Mouse (Mus musculus): ENCODE results near the gene Gm49395. TPM values are rescaled to one million over a fixed set of nuclear protein-coding genes. Genes with fewer than 3 reads are reported as not detected.

The Gm49395 gene
- polyA plus RNA-seq, 1 experiment from 2014 or later: 2.8 TPM

DNA sequence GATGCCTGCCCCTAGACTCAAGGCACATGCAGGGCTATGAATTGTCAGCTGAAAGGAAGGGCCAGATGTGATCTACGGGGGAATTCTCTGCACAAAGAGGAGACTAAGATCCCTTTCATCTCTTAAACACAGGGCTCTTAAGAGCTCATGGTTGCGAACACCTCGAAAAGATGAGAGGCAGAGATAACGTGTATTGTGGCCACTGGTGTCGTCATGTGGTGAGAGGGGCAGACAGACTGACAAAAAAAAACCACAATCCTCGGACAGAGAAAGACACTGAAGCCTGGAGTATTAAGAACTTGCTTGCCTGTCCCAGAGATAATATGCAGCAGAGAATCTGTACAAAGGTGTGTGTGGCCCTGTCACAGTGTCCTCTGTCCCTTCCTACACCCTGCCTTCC lies 90.2 kb downstream of the Gm49395 start:
- no peak for ATAC-seq (ENCODE audit: insufficient number of reproducible peaks, insufficient read depth, low FRiP score, low TSS enrichment, low read depth)
- no peaks in the 10 kb centered on the region for H3K27me3 ChIP-seq
- no peaks in the 10 kb centered on the region for H3K4me1 ChIP-seq (replicated peaks)
- H3K4me2 ChIP-seq: no peak overlapping the region
- 48% methylated on average over 6 of the region's 6 CpGs for WGBS
- H3K27ac ChIP-seq: no peak overlapping the region
- no peak overlapping the region for H3K4me3 ChIP-seq (replicated peaks)
- H3K36me3 ChIP-seq: no peaks in the 10 kb centered on the region
- no peak overlapping the region for H3K9ac ChIP-seq (replicated peaks)
- H3K9me3 ChIP-seq: no peaks in the 10 kb centered on the region

- 67% methylated on average over 9 of the region's 9 CpGs for WGBS
- Histone ChIP-seq H3K9ac (replicated peaks) (no peak overlapping the region), H3K4me2 (no peak overlapping the region), H3K9me3 (no peaks in the 10 kb centered on the region), H3K27me3 (no peaks in the 10 kb centered on the region), H3K27ac (no peak overlapping the region), H3K36me3 (no peaks in the 10 kb centered on the region), H3K4me1 (replicated peaks) (peaks cover 7% of the 10 kb centered on the region), H3K4me3 (replicated peaks) (no peak overlapping the region)
- no peak for ATAC-seq (ENCODE audit: insufficient number of reproducible peaks, insufficient read depth, low FRiP score, low TSS enrichment, low read depth)
Measured at GRCm38 (mm10) chr13:115006213-115006835, 95.4 kb downstream of the Gm49395 start.

GRCm38 (mm10) chr13:115005342-115005741 lies 96.4 kb downstream of the Gm49395 start:
- peaks cover 7% of the 10 kb centered on the region for H3K4me1 ChIP-seq (replicated peaks)
- no peaks in the 10 kb centered on the region for H3K27me3 ChIP-seq
- H3K27ac ChIP-seq: no peak overlapping the region
- H3K4me3 ChIP-seq (replicated peaks): no peak overlapping the region
- no peak overlapping the region for H3K4me2 ChIP-seq
- 91% methylated on average over 6 of the region's 6 CpGs for WGBS
- H3K9ac ChIP-seq (replicated peaks): no peak overlapping the region
- H3K36me3 ChIP-seq: no peaks in the 10 kb centered on the region
- no peak for ATAC-seq (ENCODE audit: insufficient number of reproducible peaks, insufficient read depth, low FRiP score, low TSS enrichment, low read depth)
- no peaks in the 10 kb centered on the region for H3K9me3 ChIP-seq

DNA sequence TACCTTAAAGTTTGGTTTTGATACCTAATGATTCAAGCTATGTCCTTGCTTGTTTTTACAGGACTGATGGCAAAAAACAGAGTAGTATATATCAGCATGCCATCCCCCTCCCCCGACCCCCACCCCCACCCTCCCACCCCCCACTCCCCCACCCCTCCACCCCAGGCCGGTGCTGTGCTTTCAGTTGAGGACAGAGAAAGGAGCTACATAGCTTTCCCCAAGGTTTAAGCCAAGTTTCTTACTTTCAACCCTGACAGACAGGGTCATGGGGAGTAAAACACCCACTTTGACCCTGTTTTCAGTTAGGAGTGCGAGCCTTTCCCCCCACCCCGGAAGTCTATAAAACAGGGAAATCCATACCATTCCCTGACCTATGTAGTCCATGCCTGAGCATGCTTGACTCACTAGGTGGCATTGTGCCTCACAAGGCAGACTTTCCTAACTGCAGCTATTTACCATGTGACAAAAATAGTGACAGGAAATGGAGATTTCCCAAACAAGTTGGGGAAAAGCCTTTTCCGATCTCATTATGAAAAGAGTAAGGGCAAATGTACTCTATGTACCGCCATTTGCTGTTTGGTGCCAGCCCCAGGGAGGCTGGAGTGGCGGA lies 98.2 kb downstream of the Gm49395 start:
- peak; percentile 63; the same call in 1 of the 2 replicates for ATAC-seq (ENCODE audit: insufficient number of reproducible peaks, insufficient read depth, low FRiP score, low TSS enrichment, low read depth)

DNA sequence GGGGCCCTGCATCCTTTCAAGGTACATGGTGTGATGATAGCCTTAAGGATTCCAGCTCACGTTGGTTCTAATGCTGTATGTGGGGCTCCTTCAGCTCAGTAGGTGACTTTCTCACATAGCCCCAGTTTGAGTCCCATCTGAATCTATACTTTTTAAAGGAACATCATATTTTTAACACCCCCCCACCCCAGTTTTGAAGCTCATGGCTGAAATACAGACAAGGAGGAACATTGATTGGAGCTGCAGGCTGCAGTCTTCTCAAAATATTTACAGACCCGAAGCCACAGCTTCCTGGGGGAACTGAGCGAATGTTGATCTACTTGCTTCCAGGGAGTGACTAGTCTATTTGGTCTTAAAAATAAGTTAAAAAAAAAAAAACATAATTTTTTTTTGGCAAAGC lies 98.9 kb downstream of the Gm49395 start:
- ATAC-seq (ENCODE audit: insufficient number of reproducible peaks, insufficient read depth, low FRiP score, low TSS enrichment, low read depth): no peak
- H3K4me2 ChIP-seq: no peak overlapping the region
- H3K36me3 ChIP-seq: no peaks in the 10 kb centered on the region
- H3K9me3 ChIP-seq: no peaks in the 10 kb centered on the region
- no peak overlapping the region for H3K9ac ChIP-seq (replicated peaks)
- no peak overlapping the region for H3K4me3 ChIP-seq (replicated peaks)
- no peak overlapping the region for H3K27ac ChIP-seq
- WGBS: 81% methylated on average over 3 of the region's 3 CpGs
- no peaks in the 10 kb centered on the region for H3K27me3 ChIP-seq
- peaks cover 7% of the 10 kb centered on the region for H3K4me1 ChIP-seq (replicated peaks)

More for the DNA sequence above, 98.2 kb downstream of the Gm49395 start:
- Histone ChIP-seq H3K36me3 (no peaks in the 10 kb centered on the region), H3K9ac (replicated peaks) (no peak overlapping the region), H3K27ac (no peak overlapping the region), H3K4me2 (0 out of 2 replicates have a peak overlapping the region, but pooled peaks have one; percentile 19), H3K4me1 (replicated peaks) (peaks cover 7% of the 10 kb centered on the region), H3K4me3 (replicated peaks) (no peak overlapping the region), H3K27me3 (no peaks in the 10 kb centered on the region), H3K9me3 (no peaks in the 10 kb centered on the region)
- WGBS: 33% methylated on average over 6 of the region's 7 CpGs

DNA sequence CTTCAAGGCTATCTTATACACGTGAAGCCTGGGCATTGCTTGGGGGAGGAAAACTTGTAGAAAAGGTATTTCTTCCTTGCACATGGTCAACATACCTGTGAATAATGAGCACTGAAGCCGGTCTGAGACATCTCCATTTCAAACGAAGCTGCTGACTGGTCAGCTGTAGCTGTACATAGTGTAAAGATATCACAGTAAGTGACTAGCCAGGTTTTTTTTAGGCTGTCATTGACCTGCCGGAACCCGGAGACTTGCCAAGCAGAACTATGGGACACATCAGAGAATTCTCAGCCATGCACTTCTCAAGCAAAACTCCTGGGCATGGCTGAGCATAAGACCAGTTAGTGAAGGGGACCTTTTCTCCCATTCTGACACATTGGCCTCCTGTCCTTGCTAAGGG lies 99.6 kb downstream of the Gm49395 start:
- ATAC-seq (ENCODE audit: insufficient number of reproducible peaks, insufficient read depth, low FRiP score, low TSS enrichment, low read depth): no peak
- H3K9me3 ChIP-seq: no peaks in the 10 kb centered on the region
- no peak overlapping the region for H3K4me3 ChIP-seq (replicated peaks)
- H3K4me2 ChIP-seq: no peak overlapping the region
- no peaks in the 10 kb centered on the region for H3K36me3 ChIP-seq
- WGBS: 87% methylated on average over 5 of the region's 5 CpGs
- H3K9ac ChIP-seq (replicated peaks): no peak overlapping the region
- no peak overlapping the region for H3K27ac ChIP-seq
- no peaks in the 10 kb centered on the region for H3K27me3 ChIP-seq
- peaks cover 7% of the 10 kb centered on the region for H3K4me1 ChIP-seq (replicated peaks)

GRCm38 (mm10) chr13:114999582-114999981 lies 102.1 kb downstream of the Gm49395 start:
- no peak overlapping the region for H3K4me2 ChIP-seq
- 87% methylated on average over 4 of the region's 4 CpGs for WGBS
- H3K4me1 ChIP-seq (replicated peaks): peaks cover 7% of the 10 kb centered on the region
- H3K27ac ChIP-seq: no peak overlapping the region
- no peak overlapping the region for H3K4me3 ChIP-seq (replicated peaks)
- no peak for ATAC-seq (ENCODE audit: insufficient number of reproducible peaks, insufficient read depth, low FRiP score, low TSS enrichment, low read depth)
- H3K27me3 ChIP-seq: no peaks in the 10 kb centered on the region
- H3K9ac ChIP-seq (replicated peaks): no peak overlapping the region
- no peaks in the 10 kb centered on the region for H3K36me3 ChIP-seq
- no peaks in the 10 kb centered on the region for H3K9me3 ChIP-seq

DNA sequence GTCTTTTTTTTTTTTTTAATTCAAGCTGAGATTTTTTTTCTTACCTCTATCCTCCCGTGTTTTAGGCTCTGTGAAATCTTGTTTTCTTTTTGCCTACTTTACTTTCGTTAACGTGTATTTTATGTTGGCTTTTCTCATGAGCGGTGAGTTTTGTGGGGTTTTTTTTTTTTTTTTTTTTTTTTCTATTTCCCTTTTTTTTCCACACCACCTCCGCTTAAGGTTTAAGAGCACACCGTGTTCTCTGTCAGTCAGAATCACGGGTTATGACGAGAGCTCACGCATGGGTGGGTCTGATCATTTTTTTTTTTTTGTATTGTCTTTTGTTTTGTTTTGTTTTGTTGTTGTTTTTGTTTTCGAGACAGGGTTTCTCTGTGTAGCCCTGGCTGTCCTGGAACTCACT lies 103.6 kb downstream of the Gm49395 start:
- Histone ChIP-seq H3K4me1 (replicated peaks) (no peaks in the 10 kb centered on the region), H3K9ac (replicated peaks) (no peak overlapping the region), H3K4me2 (no peak overlapping the region), H3K4me3 (replicated peaks) (no peak overlapping the region), H3K9me3 (no peaks in the 10 kb centered on the region), H3K27me3 (no peaks in the 10 kb centered on the region), H3K36me3 (no peaks in the 10 kb centered on the region), H3K27ac (no peak overlapping the region)
- no peak for ATAC-seq (ENCODE audit: insufficient number of reproducible peaks, insufficient read depth, low FRiP score, low TSS enrichment, low read depth)
- 93% methylated on average over 10 of the region's 10 CpGs for WGBS

- no peaks in the 10 kb centered on the region for H3K36me3 ChIP-seq
- H3K9ac ChIP-seq (replicated peaks): no peak overlapping the region
- H3K4me1 ChIP-seq (replicated peaks): peaks cover 11% of the 10 kb centered on the region
- no peak overlapping the region for H3K27ac ChIP-seq
- no peaks in the 10 kb centered on the region for H3K27me3 ChIP-seq
- 33% methylated on average over 14 of the region's 14 CpGs for WGBS
- peak overlapping the region; percentile 17; the same call in 1 of the 2 replicates for H3K4me2 ChIP-seq
- no peak for ATAC-seq (ENCODE audit: insufficient number of reproducible peaks, insufficient read depth, low FRiP score, low TSS enrichment, low read depth)
- no peak overlapping the region for H3K4me3 ChIP-seq (replicated peaks)
- no peaks in the 10 kb centered on the region for H3K9me3 ChIP-seq
Measured at GRCm38 (mm10) chr13:114992260-114993014, 109.3 kb downstream of the Gm49395 start.

DNA sequence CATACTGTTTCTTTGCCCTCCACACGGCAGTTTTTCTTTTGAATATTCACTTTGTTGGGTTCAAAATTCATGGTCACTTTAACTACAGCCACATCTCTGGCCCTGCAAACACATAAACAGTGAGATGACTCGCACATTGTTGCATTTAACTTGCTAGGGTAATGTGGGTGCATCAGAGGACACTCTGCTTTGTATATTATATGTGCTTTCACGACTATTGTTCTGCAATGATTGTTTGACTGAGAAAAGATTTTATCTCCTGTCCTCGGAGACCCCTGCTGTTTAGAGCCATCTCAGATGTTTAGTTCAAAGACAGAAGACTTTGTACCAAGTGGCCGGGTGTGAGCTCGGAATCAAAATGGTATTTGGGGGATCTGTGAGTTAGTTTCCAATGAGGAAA lies 114.1 kb downstream of the Gm49395 start:
- no peaks in the 10 kb centered on the region for H3K9me3 ChIP-seq
- H3K27me3 ChIP-seq: no peaks in the 10 kb centered on the region
- no peak overlapping the region for H3K27ac ChIP-seq
- no peak overlapping the region for H3K4me2 ChIP-seq
- peaks cover 9% of the 10 kb centered on the region for H3K4me1 ChIP-seq (replicated peaks)
- no peak overlapping the region for H3K9ac ChIP-seq (replicated peaks)
- H3K4me3 ChIP-seq (replicated peaks): no peak overlapping the region
- WGBS: 58% methylated on average over 6 of the region's 6 CpGs
- H3K36me3 ChIP-seq: no peaks in the 10 kb centered on the region
- ATAC-seq (ENCODE audit: insufficient number of reproducible peaks, insufficient read depth, low FRiP score, low TSS enrichment, low read depth): no peak

- no peaks in the 10 kb centered on the region for H3K9me3 ChIP-seq
- no peaks in the 10 kb centered on the region for H3K36me3 ChIP-seq
- 85% methylated on average over 2 of the region's 2 CpGs for WGBS
- H3K27ac ChIP-seq: no peak overlapping the region
- H3K4me2 ChIP-seq: no peak overlapping the region
- ATAC-seq (ENCODE audit: insufficient number of reproducible peaks, insufficient read depth, low FRiP score, low TSS enrichment, low read depth): no peak
- peaks cover 4% of the 10 kb centered on the region for H3K4me1 ChIP-seq (replicated peaks)
- H3K9ac ChIP-seq (replicated peaks): no peak overlapping the region
- no peak overlapping the region for H3K4me3 ChIP-seq (replicated peaks)
- H3K27me3 ChIP-seq: no peaks in the 10 kb centered on the region
Measured at GRCm38 (mm10) chr13:114987161-114987560, 114.6 kb downstream of the Gm49395 start.

All from limb, embryonic 12.5 days (tissue).